Mouse (Mus musculus) heart, embryonic 13.5 days (tissue): Measurements from ENCODE around the gene Lce1c. TPM values are rescaled to one million over a fixed set of nuclear protein-coding genes. Genes with fewer than 3 reads are reported as not detected.

Experiments
- ATAC-seq: fragments of 200-750 bp; cut with Nextera tagmentation; 2 replicates; pipeline ENCODE4 v1.8.0; 2017; ENCODE audit warnings: moderate TSS enrichment; ENCODE audit not compliant: insufficient number of reproducible peaks, low FRiP score, low TSS enrichment; ENCODE audit errors: extremely low read depth
- H3K27ac ChIP-seq: fragments of 300-500 bp; sonication (generic); replicated peaks from 2 replicates; pipeline ENCODE4 v1.5.1; 2015; ENCODE audit warnings: moderate library complexity, mild to moderate bottlenecking, inconsistent platforms
- H3K27me3 ChIP-seq: fragments of 300-500 bp; sonication (generic); replicated peaks from 2 replicates; pipeline ENCODE4 v1.6.1; 2015; ENCODE audit warnings: mild to moderate bottlenecking, inconsistent platforms
- H3K36me3 ChIP-seq: fragments of 300-500 bp; sonication (generic); 2 replicates; pipeline ENCODE4 v1.6.1; 2015; ENCODE audit warnings: mild to moderate bottlenecking, inconsistent platforms
- H3K4me1 ChIP-seq: fragments of 300-500 bp; sonication (generic); 2 replicates; pipeline ENCODE4 v1.6.1; 2015; ENCODE audit warnings: inconsistent platforms
- H3K4me2 ChIP-seq: fragments of 300-500 bp; sonication (generic); 2 replicates; pipeline ENCODE4 v1.6.1; 2015; ENCODE audit warnings: inconsistent platforms, mild to moderate bottlenecking, moderate library complexity
- H3K4me3 ChIP-seq: fragments of 300-500 bp; sonication (generic); 2 replicates; pipeline ENCODE4 v1.5.1; 2015; ENCODE audit warnings: moderate library complexity, mild to moderate bottlenecking, inconsistent platforms
- H3K9ac ChIP-seq: fragments of 300-500 bp; sonication (generic); 2 replicates; pipeline ENCODE4 v1.6.1; 2015; ENCODE audit warnings: inconsistent platforms, mild to moderate bottlenecking, moderate library complexity
- H3K9me3 ChIP-seq: fragments of 300-500 bp; sonication (generic); 2 replicates; pipeline ENCODE4 v1.6.1; 2016; ENCODE audit warnings: inconsistent platforms
- WGBS: fragments of 180-500 bp; shearing (Covaris S2); methylation state at CpG from one replicate; pipeline ENCODE4 v1.1.7; 2015; ENCODE audit warnings: mixed read lengths; 5-methylcytosine and 5-hydroxymethylcytosine counted together
- polyA plus RNA-seq: library from polyadenylated mRNA; unstranded; fragments of >200 nt; fragmentation: Nextera tagmentation; extraction: Ambion mirVana; gene quantifications from 2 replicates; pipeline ENCODE4 v1.2.1, GENCODE M21; 2015

Gene Lce1c
- polyA plus RNA-seq, 1 experiment from 2014 or later: not detected

DNA sequence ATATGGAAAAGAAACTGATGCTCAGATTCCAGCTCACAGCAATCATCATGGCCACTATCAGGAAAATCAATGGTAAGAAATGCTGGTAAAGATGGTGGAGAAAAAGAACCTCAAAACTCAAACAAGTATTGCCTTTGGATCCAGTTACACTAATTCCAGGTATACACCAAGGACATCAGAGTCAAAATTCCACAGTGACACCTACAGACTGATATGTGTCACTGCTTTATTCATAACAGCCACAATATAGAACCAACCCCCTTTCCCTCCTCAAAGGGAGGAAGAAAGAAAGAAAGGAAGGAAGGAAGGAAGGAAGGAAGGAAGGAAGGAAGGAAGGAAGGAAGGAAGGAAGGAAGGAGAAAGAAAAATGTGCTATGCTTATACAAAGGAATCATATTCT is 36.1 kb downstream of the Lce1c start:
- Histone ChIP-seq H3K9ac (no peak overlapping the region), H3K27ac (no peak overlapping the region), H3K36me3 (no peaks in the 10 kb centered on the region), H3K4me3 (no peak overlapping the region), H3K4me1 (no peaks in the 10 kb centered on the region), H3K27me3 (no peaks in the 10 kb centered on the region), H3K9me3 (no peaks in the 10 kb centered on the region), H3K4me2 (no peak overlapping the region)
- no peak for ATAC-seq

- Histone ChIP-seq H3K9ac (no peak within 1 kb of the TSS), H3K4me3 (no peak within 1 kb of the TSS), H3K9me3 (no peaks in the 10 kb centered on the region), H3K27ac (no peak within 1 kb of the TSS), H3K27me3 (no peaks in the 10 kb centered on the region), H3K4me2 (no peak within 1 kb of the TSS), H3K4me1 (no peaks in the 10 kb centered on the region), H3K36me3 (no peaks in the 10 kb centered on the region)
- no peak for ATAC-seq
- 66% methylated on average over 3 of the region's 3 CpGs for WGBS
These were observed 41.2 kb downstream of the Lce1c start, which contains the start of gene Lce1f for GRCm38 (mm10) chr3:92720250-92720649. Gene Lce1f, minus strand, starts transcription at chr3:92720350.

- H3K4me2 ChIP-seq: no peak overlapping the region
- H3K4me3 ChIP-seq: no peak overlapping the region
- no peak for ATAC-seq
- no peaks in the 10 kb centered on the region for H3K4me1 ChIP-seq
- H3K36me3 ChIP-seq: no peaks in the 10 kb centered on the region
- no peak overlapping the region for H3K27ac ChIP-seq
- WGBS: 73% methylated on average over 5 of the region's 5 CpGs
- no peak overlapping the region for H3K9ac ChIP-seq
- no peaks in the 10 kb centered on the region for H3K27me3 ChIP-seq
- H3K9me3 ChIP-seq: no peaks in the 10 kb centered on the region
These were observed 43.6 kb downstream of the Lce1c start for GRCm38 (mm10) chr3:92722631-92723030.

Other genes starting within 250 kb of the Lce1c start
- 6.5 and 6.8 TPM in 2 replicates for gene Gm9774, start 249.8 kb upstream of the Lce1c start, polyA plus RNA-seq
- not detected in 2 replicates for gene Sprr2k, start 246.7 kb upstream of the Lce1c start, polyA plus RNA-seq
- gene Sprr1b, start 240.5 kb upstream of the Lce1c start, polyA plus RNA-seq: not detected in 2 replicates
- gene Sprr3, start 220.5 kb upstream of the Lce1c start, polyA plus RNA-seq: not detected in 2 replicates
- 0.19 and 0.31 TPM in 2 replicates for gene Sprr1a, start 193.4 kb upstream of the Lce1c start, polyA plus RNA-seq
- gene Sprr4, start 178.8 kb upstream of the Lce1c start, polyA plus RNA-seq: not detected in 2 replicates
- not detected in 2 replicates for gene 2310046K23Rik, start 144.7 kb upstream of the Lce1c start, polyA plus RNA-seq
- gene Ivl, start 105.5 kb upstream of the Lce1c start, polyA plus RNA-seq: not detected in 2 replicates
- not detected in 2 replicates for gene Smcp, start 90.2 kb upstream of the Lce1c start, polyA plus RNA-seq
- gene 2210017I01Rik, start 71.8 kb upstream of the Lce1c start, polyA plus RNA-seq: not detected in 2 replicates
- not detected in 2 replicates for gene Lce6a, start 57.6 kb upstream of the Lce1c start, polyA plus RNA-seq
- gene Lce1a1, start 30.9 kb upstream of the Lce1c start, polyA plus RNA-seq: not detected in 2 replicates
- gene Lce1b, start 22.3 kb upstream of the Lce1c start, polyA plus RNA-seq: not detected in 2 replicates
- not detected in 2 replicates for gene Lce1a2, start 8.9 kb upstream of the Lce1c start, polyA plus RNA-seq
- gene Lce1d, start 8.0 kb downstream of the Lce1c start, polyA plus RNA-seq: not detected in 2 replicates
- gene Lce1e, start 29.8 kb downstream of the Lce1c start, polyA plus RNA-seq: not detected in 2 replicates
- not detected in 2 replicates for gene Lce1f, start 41.1 kb downstream of the Lce1c start, polyA plus RNA-seq
- not detected in 2 replicates for gene Gm38119, start 59.8 kb downstream of the Lce1c start, polyA plus RNA-seq
- gene Lce1g, start 73.1 kb downstream of the Lce1c start, polyA plus RNA-seq: not detected in 2 replicates
- gene Lce1h, start 85.8 kb downstream of the Lce1c start, polyA plus RNA-seq: not detected in 2 replicates
- not detected in 2 replicates for gene Lce1i, start 99.7 kb downstream of the Lce1c start, polyA plus RNA-seq
- gene Lce1j, start 111.3 kb downstream of the Lce1c start, polyA plus RNA-seq: not detected in 2 replicates
- gene Lce1k, start 128.6 kb downstream of the Lce1c start, polyA plus RNA-seq: not detected in 2 replicates
- not detected in 2 replicates for gene Kprp, start 148.0 kb downstream of the Lce1c start, polyA plus RNA-seq
- not detected in 2 replicates for gene Lce1l, start 172.0 kb downstream of the Lce1c start, polyA plus RNA-seq
- not detected in 2 replicates for gene 2310050C09Rik, start 191.0 kb downstream of the Lce1c start, polyA plus RNA-seq
- not detected in 2 replicates for gene Lce3a, start 247.0 kb downstream of the Lce1c start, polyA plus RNA-seq